Mouse (Mus musculus) lung, adult 2 months (tissue): Measurements from ENCODE around the gene Tll1.

Experiments
- CTCF ChIP-seq: fragments of 200-500 bp; IDR thresholded peaks from 2 replicates; pipeline ENCODE4 v1.5.1; 2011; ENCODE audit warnings: mild to moderate bottlenecking, low read length, control low read depth; ENCODE audit not compliant: insufficient read depth
- POLR2A ChIP-seq: fragments of 200-500 bp; IDR thresholded peaks from 2 replicates; pipeline ENCODE4 v1.6.1; 2011; ENCODE audit warnings: low read depth, mild to moderate bottlenecking, control low read depth, low read length, borderline replicate concordance; ENCODE audit errors: extremely low read depth

DNA sequence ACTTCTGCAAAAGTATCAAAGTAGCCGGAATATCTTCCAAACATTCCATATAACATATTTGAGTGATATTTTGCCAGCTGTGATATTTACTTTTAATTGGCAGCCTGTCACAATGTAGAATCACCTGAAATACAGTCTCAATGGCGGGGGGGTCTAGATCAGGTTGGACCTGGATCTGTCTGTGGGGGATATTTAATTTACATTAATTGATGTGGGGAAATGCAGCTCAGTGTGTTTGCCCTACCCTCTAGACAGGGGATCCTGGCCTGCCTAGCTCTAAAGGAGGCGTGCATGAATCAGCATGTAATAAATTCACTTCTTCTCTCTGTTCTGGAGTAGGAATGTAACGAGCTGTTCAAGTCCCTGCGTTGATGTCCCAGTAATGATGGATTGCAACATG lies 181.7 kb downstream of the Tll1 start:
- TF ChIP-seq POLR2A (no peak), CTCF (no peak)
